Mouse (Mus musculus): ENCODE data around the gene Lrrc3. TPM values are rescaled to one million over a fixed set of nuclear protein-coding genes. Genes with fewer than 3 reads are reported as not detected.

Lrrc3 gene
- total and polyA plus RNA-seq, 3 experiments: not detected

GRCm38 (mm10) chr10:77886007-77886747 lies 16.2 kb downstream of the Lrrc3 start:
- no peak overlapping the region for H3K27ac ChIP-seq (ENCODE audit: insufficient read depth, low read depth)
- H3K79me2 ChIP-seq (replicated peaks; ENCODE audit: control insufficient read depth, extremely low read depth, insufficient read depth, poor library complexity, severe bottlenecking): no peaks in the 10 kb centered on the region
- H3K9ac ChIP-seq (ENCODE audit: insufficient read depth, low read depth): no peak overlapping the region
- no peak for TF ChIP-seq CHD1 (IDR thresholded peaks at IDR 0.05; ENCODE audit: low read depth, low read length)
- peak; percentile 47 for TF ChIP-seq RAD21 (IDR thresholded peaks at IDR 0.05; ENCODE audit: low read depth, low read length)
- TF ChIP-seq CTCF (conservative IDR thresholded peaks at IDR 0.05 in 1 of 2, IDR thresholded peaks at IDR 0.05 in 1 of 2; ENCODE audit: low read depth in 2 of 2, low read length in 2 of 2): peak in 1 of 2 experiments; percentile 48; a peak in 2 of 4 replicates
- no peak overlapping the region for H3K4me3 ChIP-seq (replicated peaks in 1 of 3; ENCODE audit: low read depth in 2 of 3, low read length in 2 of 3, poor library complexity in 1 of 3)
- dilution Hi-C loops (cut with MboI; ENCODE audit: extremely low pct_ligation_motif_present, extremely low pct_unique_long_range_greater_than_20kb, low sequenced_read_pairs) (no loop called here), in situ Hi-C loops (cut with MboI; ENCODE audit: low pct_ligation_motif_present, low pct_unique_long_range_greater_than_20kb, low sequenced_read_pairs) (loop anchor here (25.0 kb wide), 1 partner anchor 249 kb away; no protein-coding TSS in a partner anchor)
- H3K9me3 ChIP-seq (replicated peaks; ENCODE audit: low read length): peaks cover 10% of the 10 kb centered on the region
- peaks cover 78% of the 10 kb centered on the region for H3K27me3 ChIP-seq (replicated peaks)
- peaks cover 5 to 6% of the 10 kb centered on the region in 2 experiments for H3K4me1 ChIP-seq (ENCODE audit: control insufficient read depth in 1 of 2, insufficient read depth in 2 of 2)
- no peaks in the 10 kb centered on the region for H3K36me3 ChIP-seq (replicated peaks in 1 of 2; ENCODE audit: control insufficient read depth in 1 of 2, insufficient read depth in 1 of 2, low read length in 1 of 2)
- no peak for DNase-seq (ENCODE audit: extremely low read depth)
- no peak overlapping the region for H3K4me2 ChIP-seq (ENCODE audit: insufficient read depth, low read depth, poor library complexity, severe bottlenecking)

GRCm38 (mm10) chr10:77882553-77882952 lies 19.8 kb downstream of the Lrrc3 start:
- H3K27me3 ChIP-seq (replicated peaks): peaks cover 74% of the 10 kb centered on the region
- TF ChIP-seq CTCF (conservative IDR thresholded peaks at IDR 0.05 in 1 of 2, IDR thresholded peaks at IDR 0.05 in 1 of 2; ENCODE audit: low read depth in 2 of 2, low read length in 2 of 2): peak in 1 of 2 experiments; percentile 27; a peak in 2 of 4 replicates
- TF ChIP-seq USF1 (IDR thresholded peaks at IDR 0.05; ENCODE audit: low read depth, low read length): no peak
- TF ChIP-seq JUN (IDR thresholded peaks at IDR 0.05; ENCODE audit: insufficient read depth, low read depth, low read length): no peak
- TF ChIP-seq ZNF384 (IDR thresholded peaks at IDR 0.05; ENCODE audit: low read depth, low read length): no peak
- no peak for TF ChIP-seq ZC3H11A (IDR thresholded peaks at IDR 0.05; ENCODE audit: low read depth, low read length)
- TF ChIP-seq MEF2A (IDR thresholded peaks at IDR 0.05; ENCODE audit: borderline replicate concordance, low read depth, low read length): no peak
- no peak for TF ChIP-seq MAFK (IDR thresholded peaks at IDR 0.05; ENCODE audit: insufficient replicate concordance, low read length)
- dilution Hi-C loops (cut with MboI; ENCODE audit: extremely low pct_ligation_motif_present, extremely low pct_unique_long_range_greater_than_20kb, low sequenced_read_pairs) (no loop called here), in situ Hi-C loops (cut with MboI; ENCODE audit: low pct_ligation_motif_present, low pct_unique_long_range_greater_than_20kb, low sequenced_read_pairs) (loop anchor here (25.0 kb wide), 1 partner anchor 245 kb away; no protein-coding TSS in a partner anchor)
- no peak overlapping the region for H3K4me2 ChIP-seq (ENCODE audit: insufficient read depth, low read depth, poor library complexity, severe bottlenecking)
- peaks cover 4% of the 10 kb centered on the region for H3K9me3 ChIP-seq (replicated peaks; ENCODE audit: low read length)
- no peak overlapping the region for H3K27ac ChIP-seq (ENCODE audit: insufficient read depth, low read depth)
- DNase-seq (ENCODE audit: extremely low read depth): no peak
- H3K4me1 ChIP-seq (ENCODE audit: control insufficient read depth in 1 of 2, insufficient read depth in 2 of 2): no peaks in the 10 kb centered on the region
- H3K4me3 ChIP-seq (replicated peaks in 1 of 3; ENCODE audit: low read depth in 2 of 3, low read length in 2 of 3, poor library complexity in 1 of 3): no peak overlapping the region
- H3K9ac ChIP-seq (ENCODE audit: insufficient read depth, low read depth): no peak overlapping the region
- H3K36me3 ChIP-seq (replicated peaks in 1 of 2; ENCODE audit: control insufficient read depth in 1 of 2, insufficient read depth in 1 of 2, low read length in 1 of 2): no peaks in the 10 kb centered on the region
- H3K79me2 ChIP-seq (replicated peaks; ENCODE audit: control insufficient read depth, extremely low read depth, insufficient read depth, poor library complexity, severe bottlenecking): no peaks in the 10 kb centered on the region

- dilution Hi-C loops (cut with MboI; ENCODE audit: extremely low pct_ligation_motif_present, extremely low pct_unique_long_range_greater_than_20kb, low sequenced_read_pairs): no loop called here
These were observed 22.0 kb downstream of the Lrrc3 start for GRCm38 (mm10) chr10:77880305-77880704.

More at GRCm38 (mm10) chr10:77880305-77880704, 22.0 kb downstream of the Lrrc3 start:
- Histone ChIP-seq H3K9me3 (replicated peaks; ENCODE audit: low read length) (peaks cover 4% of the 10 kb centered on the region), H3K9ac (ENCODE audit: insufficient read depth, low read depth) (no peak overlapping the region), H3K4me1 (ENCODE audit: control insufficient read depth in 1 of 2, insufficient read depth in 2 of 2) (no peaks in the 10 kb centered on the region), H3K79me2 (replicated peaks; ENCODE audit: control insufficient read depth, extremely low read depth, insufficient read depth, poor library complexity, severe bottlenecking) (no peaks in the 10 kb centered on the region), H3K4me2 (ENCODE audit: insufficient read depth, low read depth, poor library complexity, severe bottlenecking) (no peak overlapping the region), H3K4me3 (replicated peaks in 1 of 3; ENCODE audit: low read depth in 2 of 3, low read length in 2 of 3, poor library complexity in 1 of 3) (no peak overlapping the region), H3K27ac (ENCODE audit: insufficient read depth, low read depth) (no peak overlapping the region), H3K27me3 (replicated peaks) (peaks cover 76% of the 10 kb centered on the region), H3K36me3 (replicated peaks in 1 of 2; ENCODE audit: control insufficient read depth in 1 of 2, insufficient read depth in 1 of 2, low read length in 1 of 2) (no peaks in the 10 kb centered on the region)
- DNase-seq (ENCODE audit: extremely low read depth): no peak
- in situ Hi-C loops (cut with MboI; ENCODE audit: low pct_ligation_motif_present, low pct_unique_long_range_greater_than_20kb, low sequenced_read_pairs): loop anchor here (25.0 kb wide), 1 partner anchor 243 kb away; no protein-coding TSS in a partner anchor
- TF ChIP-seq USF2 (conservative IDR thresholded peaks at IDR 0.05; ENCODE audit: low read depth, low read length): no peak
- peak in 1 of 2 experiments; percentile 47; a peak in 2 of 4 replicates for TF ChIP-seq CTCF (conservative IDR thresholded peaks at IDR 0.05 in 1 of 2, IDR thresholded peaks at IDR 0.05 in 1 of 2; ENCODE audit: low read depth in 2 of 2, low read length in 2 of 2)
- no peak for TF ChIP-seq CHD2 (IDR thresholded peaks at IDR 0.05; ENCODE audit: low read length)
- TF ChIP-seq RAD21 (IDR thresholded peaks at IDR 0.05; ENCODE audit: low read depth, low read length): peak; percentile 41
- TF ChIP-seq POLR2A (IDR thresholded peaks at IDR 0.05; ENCODE audit: low read depth, low read length): no peak
- TF ChIP-seq MAFK (IDR thresholded peaks at IDR 0.05; ENCODE audit: insufficient replicate concordance, low read length): no peak
- TF ChIP-seq TBP (conservative IDR thresholded peaks at IDR 0.05; ENCODE audit: low read depth, low read length): no peak
